Mouse (Mus musculus) limb, embryonic 15.5 days (tissue): Measurements from ENCODE around the gene Actb. TPM values are rescaled to one million over a fixed set of nuclear protein-coding genes. Genes with fewer than 3 reads are reported as not detected.

Source experiments
- ATAC-seq: fragments of 200-750 bp; cut with Nextera tagmentation; 2 replicates; pipeline ENCODE4 v1.8.0; 2017; ENCODE audit warnings: low read depth, moderate TSS enrichment; ENCODE audit not compliant: insufficient number of reproducible peaks, low FRiP score, low TSS enrichment
- H3K27ac ChIP-seq: fragments of 300-500 bp; sonication (generic); 2 replicates; pipeline ENCODE4 v1.5.1; 2015; ENCODE audit warnings: moderate library complexity, mild to moderate bottlenecking, inconsistent platforms
- H3K27me3 ChIP-seq: fragments of 300-500 bp; sonication (generic); 2 replicates; pipeline ENCODE4 v1.6.1; 2015; ENCODE audit warnings: inconsistent platforms
- H3K36me3 ChIP-seq: fragments of 300-500 bp; sonication (generic); 2 replicates; pipeline ENCODE4 v1.6.1; 2015; ENCODE audit warnings: inconsistent platforms
- H3K4me1 ChIP-seq: fragments of 300-500 bp; sonication (generic); 2 replicates; pipeline ENCODE4 v1.6.1; 2015; ENCODE audit warnings: inconsistent platforms
- H3K4me2 ChIP-seq: fragments of 300-500 bp; sonication (generic); 2 replicates; pipeline ENCODE4 v1.6.1; 2015; ENCODE audit warnings: mild to moderate bottlenecking, inconsistent platforms
- H3K4me3 ChIP-seq: fragments of 300-500 bp; sonication (generic); 2 replicates; pipeline ENCODE4 v1.5.1; 2015; ENCODE audit warnings: mild to moderate bottlenecking, inconsistent platforms
- H3K9ac ChIP-seq: fragments of 300-500 bp; sonication (generic); 2 replicates; pipeline ENCODE4 v1.6.1; 2015; ENCODE audit warnings: inconsistent platforms
- H3K9me3 ChIP-seq: fragments of 300-500 bp; sonication (generic); 2 replicates; pipeline ENCODE4 v1.6.1; 2016; ENCODE audit warnings: inconsistent platforms
- WGBS: fragments of 180-500 bp; shearing (Covaris S2); methylation state at CpG from one replicate; pipeline ENCODE4 v1.1.7; 2015; 5-methylcytosine and 5-hydroxymethylcytosine counted together
- polyA plus RNA-seq: library from polyadenylated mRNA; unstranded; fragments of >200 nt; fragmentation: Nextera tagmentation; extraction: Ambion mirVana; gene quantifications from 2 replicates; pipeline ENCODE4 v1.2.1, GENCODE M21; 2015

The Actb gene
- polyA plus RNA-seq, 1 experiment from 2014 or later: 13,671 TPM

GRCm38 (mm10) chr5:142880246-142880645 lies 26.3 kb downstream of the Actb start:
- Histone ChIP-seq H3K4me2 (no peak overlapping the region), H3K27ac (no peak overlapping the region), H3K4me1 (peaks cover 30% of the 10 kb centered on the region), H3K9me3 (no peaks in the 10 kb centered on the region), H3K36me3 (peaks cover 48% of the 10 kb centered on the region), H3K27me3 (no peaks in the 10 kb centered on the region), H3K9ac (no peak overlapping the region), H3K4me3 (no peak overlapping the region)
- ATAC-seq: no peak
- WGBS: 81% methylated on average over 6 of the region's 6 CpGs

DNA sequence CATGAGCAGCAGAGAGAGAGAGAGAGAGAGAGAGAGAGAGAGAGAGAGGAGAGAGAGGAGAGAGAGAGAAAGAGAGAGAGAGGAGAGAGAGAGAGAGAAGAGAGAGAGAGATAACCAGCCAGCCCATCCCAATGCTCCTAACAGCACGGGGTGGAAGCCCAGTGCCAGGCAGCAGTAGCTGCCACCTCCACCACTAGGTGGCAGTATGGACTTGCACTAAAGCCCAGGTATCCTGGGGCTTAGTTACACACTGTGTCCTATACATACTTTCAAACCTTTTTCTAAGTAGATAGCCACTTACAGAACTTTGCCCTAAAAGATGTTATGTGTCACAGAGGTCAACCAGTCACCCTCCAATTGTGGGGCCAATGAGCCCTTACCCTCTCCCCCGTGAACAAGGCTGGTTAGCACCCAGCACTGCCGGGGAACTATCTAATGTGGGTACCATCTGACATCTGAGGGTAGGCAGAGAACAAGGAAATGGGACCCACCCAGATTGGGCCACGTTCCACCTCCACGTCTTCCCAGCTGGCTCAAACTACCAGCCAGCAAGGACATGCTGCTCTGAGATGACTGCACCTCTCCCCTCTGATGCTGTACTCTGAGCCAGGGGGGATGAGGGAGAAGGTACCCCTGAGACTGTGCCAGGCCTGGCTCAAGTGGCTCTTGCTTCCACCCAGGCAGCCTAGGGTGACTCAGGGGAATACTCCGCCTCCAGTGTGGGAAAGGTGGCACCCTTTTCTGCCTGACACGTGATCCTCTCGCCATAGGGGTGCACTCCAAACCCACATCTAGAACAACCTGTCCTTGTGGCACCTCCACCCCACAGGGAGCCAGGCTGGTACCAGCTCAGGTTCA lies 27.0 kb downstream of the Actb start:
- no peak overlapping the region for H3K27ac ChIP-seq
- 59% methylated on average over 8 of the region's 8 CpGs for WGBS
- no peak overlapping the region for H3K9ac ChIP-seq
- no peaks in the 10 kb centered on the region for H3K27me3 ChIP-seq
- H3K4me1 ChIP-seq: peaks cover 36% of the 10 kb centered on the region
- no peaks in the 10 kb centered on the region for H3K9me3 ChIP-seq
- H3K4me3 ChIP-seq: no peak overlapping the region
- no peak for ATAC-seq
- H3K4me2 ChIP-seq: no peak overlapping the region
- H3K36me3 ChIP-seq: peaks cover 45% of the 10 kb centered on the region

DNA sequence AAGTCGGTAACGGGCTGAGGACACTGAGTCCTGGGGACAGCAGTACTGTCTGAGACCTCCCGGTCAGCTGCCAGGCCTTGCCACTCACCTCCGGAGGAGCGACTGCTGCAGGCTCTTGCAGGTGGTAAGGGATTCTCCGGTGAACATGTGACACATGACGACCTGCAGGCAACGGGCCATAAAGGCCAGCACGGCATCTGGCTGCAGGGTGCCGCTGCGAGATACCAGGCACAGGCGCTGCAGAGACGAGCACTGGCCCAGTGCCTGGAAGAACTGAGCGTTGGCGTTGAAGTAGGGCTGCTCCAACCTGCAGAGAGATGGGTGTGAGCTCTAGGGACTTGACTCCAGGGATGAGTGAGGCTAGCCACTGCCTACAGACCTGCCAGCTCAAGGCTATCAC lies 28.0 kb downstream of the Actb start:
- Histone ChIP-seq H3K4me1 (peaks cover 38% of the 10 kb centered on the region), H3K4me3 (no peak overlapping the region), H3K27me3 (no peaks in the 10 kb centered on the region), H3K36me3 (peaks cover 39% of the 10 kb centered on the region), H3K4me2 (no peak overlapping the region), H3K27ac (no peak overlapping the region), H3K9ac (no peak overlapping the region), H3K9me3 (no peaks in the 10 kb centered on the region)
- ATAC-seq: no peak
- WGBS: 77% methylated on average over 15 of the region's 15 CpGs

- H3K27ac ChIP-seq: 0 out of 2 replicates have a peak overlapping the region, but pooled peaks have one; percentile 2
- 0 out of 2 replicates have a peak, but pooled peaks have one; percentile 35 for ATAC-seq
- no peak overlapping the region for H3K9ac ChIP-seq
- 28% methylated on average over 11 of the region's 11 CpGs for WGBS
- H3K4me3 ChIP-seq: no peak overlapping the region
- no peak overlapping the region for H3K4me2 ChIP-seq
- H3K9me3 ChIP-seq: no peaks in the 10 kb centered on the region
- H3K27me3 ChIP-seq: no peaks in the 10 kb centered on the region
- peaks cover 38% of the 10 kb centered on the region for H3K4me1 ChIP-seq
- peaks cover 43% of the 10 kb centered on the region for H3K36me3 ChIP-seq
Observed at GRCm38 (mm10) chr5:142877337-142878280, 28.9 kb downstream of the Actb start.

DNA sequence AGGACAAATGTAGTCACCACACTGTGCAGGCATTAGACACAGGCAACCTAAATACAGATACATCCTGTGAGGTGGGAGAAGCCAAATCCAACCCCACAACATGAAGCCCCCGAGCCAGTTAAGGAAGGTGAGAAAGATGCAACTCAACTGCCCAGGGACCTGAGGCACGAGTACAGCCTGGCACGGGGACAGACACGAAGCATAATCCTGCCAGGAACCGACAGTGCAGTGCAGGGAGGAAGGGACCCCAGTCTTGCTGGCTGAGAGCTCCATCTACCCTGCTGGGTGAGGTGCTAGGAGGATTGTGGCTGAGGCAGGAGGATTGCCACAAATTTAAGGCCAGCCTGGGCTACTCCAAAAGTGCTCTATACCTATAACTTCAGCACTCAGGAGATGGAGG lies 29.7 kb downstream of the Actb start:
- Histone ChIP-seq H3K4me1 (peaks cover 38% of the 10 kb centered on the region), H3K4me2 (no peak overlapping the region), H3K9ac (no peak overlapping the region), H3K9me3 (no peaks in the 10 kb centered on the region), H3K4me3 (no peak overlapping the region), H3K27ac (no peak overlapping the region), H3K36me3 (peaks cover 47% of the 10 kb centered on the region), H3K27me3 (no peaks in the 10 kb centered on the region)
- 0 out of 2 replicates have a peak, but pooled peaks have one; percentile 5 for ATAC-seq
- 85% methylated on average over 5 of the region's 5 CpGs for WGBS

DNA sequence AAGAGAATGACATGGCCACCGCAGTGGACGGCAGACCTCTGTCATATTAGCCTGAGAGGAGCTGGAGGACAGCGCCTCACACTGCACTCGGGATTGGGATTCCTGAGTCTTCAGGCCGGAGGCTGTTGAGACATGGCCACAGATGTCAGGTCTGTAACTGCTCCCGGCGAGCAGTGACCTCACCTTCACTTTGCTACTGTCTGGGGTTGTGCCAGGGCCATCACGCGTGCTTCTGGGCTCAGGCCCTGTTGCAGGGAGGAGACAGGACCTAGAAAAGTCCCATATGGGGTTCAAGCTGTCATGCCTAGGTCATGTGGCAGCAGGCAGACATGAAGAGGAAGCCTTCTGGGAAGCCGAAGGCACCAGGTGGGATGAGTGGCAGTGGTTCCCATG lies 31.0 kb downstream of the Actb start:
- ATAC-seq: no peak
- Histone ChIP-seq H3K9me3 (no peaks in the 10 kb centered on the region), H3K4me3 (no peak overlapping the region), H3K4me1 (peaks cover 38% of the 10 kb centered on the region), H3K9ac (no peak overlapping the region), H3K4me2 (no peak overlapping the region), H3K27ac (no peak overlapping the region), H3K36me3 (peaks cover 57% of the 10 kb centered on the region), H3K27me3 (no peaks in the 10 kb centered on the region)
- WGBS: 88% methylated on average over 10 of the region's 10 CpGs

GRCm38 (mm10) chr5:142874791-142875512 lies 31.6 kb downstream of the Actb start:
- H3K9me3 ChIP-seq: no peaks in the 10 kb centered on the region
- 64% methylated on average over 13 of the region's 13 CpGs for WGBS
- no peak overlapping the region for H3K4me3 ChIP-seq
- H3K27me3 ChIP-seq: no peaks in the 10 kb centered on the region
- H3K4me1 ChIP-seq: peaks cover 35% of the 10 kb centered on the region
- no peak overlapping the region for H3K27ac ChIP-seq
- no peak overlapping the region for H3K9ac ChIP-seq
- H3K4me2 ChIP-seq: no peak overlapping the region
- peaks cover 57% of the 10 kb centered on the region for H3K36me3 ChIP-seq
- ATAC-seq: no peak

GRCm38 (mm10) chr5:142873718-142874117 lies 32.8 kb downstream of the Actb start:
- Histone ChIP-seq H3K36me3 (peaks cover 57% of the 10 kb centered on the region), H3K4me1 (peaks cover 39% of the 10 kb centered on the region), H3K27ac (no peak overlapping the region), H3K9me3 (no peaks in the 10 kb centered on the region), H3K4me3 (no peak overlapping the region), H3K4me2 (no peak overlapping the region), H3K9ac (no peak overlapping the region), H3K27me3 (no peaks in the 10 kb centered on the region)
- ATAC-seq: no peak
- 94% methylated on average over 7 of the region's 7 CpGs for WGBS

GRCm38 (mm10) chr5:142871765-142872164 lies 34.8 kb downstream of the Actb start:
- 63% methylated on average over 12 of the region's 12 CpGs for WGBS
- Histone ChIP-seq H3K4me2 (no peak overlapping the region), H3K4me1 (peaks cover 31% of the 10 kb centered on the region), H3K9me3 (no peaks in the 10 kb centered on the region), H3K27me3 (no peaks in the 10 kb centered on the region), H3K36me3 (peaks cover 52% of the 10 kb centered on the region), H3K27ac (no peak overlapping the region), H3K4me3 (no peak overlapping the region), H3K9ac (no peak overlapping the region)
- ATAC-seq: no peak

- H3K27ac ChIP-seq: peak overlapping the region; percentile 59
- 22% methylated on average over 13 of the region's 13 CpGs for WGBS
- ATAC-seq: no peak
- no peaks in the 10 kb centered on the region for H3K27me3 ChIP-seq
- H3K9ac ChIP-seq: no peak overlapping the region
- peaks cover 17% of the 10 kb centered on the region for H3K4me1 ChIP-seq
- no peak overlapping the region for H3K4me2 ChIP-seq
- H3K36me3 ChIP-seq: peaks cover 34% of the 10 kb centered on the region
- no peak overlapping the region for H3K4me3 ChIP-seq
- no peaks in the 10 kb centered on the region for H3K9me3 ChIP-seq
Observed at GRCm38 (mm10) chr5:142869463-142869862, 37.1 kb downstream of the Actb start.

GRCm38 (mm10) chr5:142857763-142858229 lies 48.8 kb downstream of the Actb start:
- Histone ChIP-seq H3K4me1 (peaks cover 10% of the 10 kb centered on the region), H3K9me3 (no peaks in the 10 kb centered on the region), H3K36me3 (no peaks in the 10 kb centered on the region), H3K9ac (no peak overlapping the region), H3K4me2 (no peak overlapping the region), H3K27me3 (no peaks in the 10 kb centered on the region), H3K27ac (no peak overlapping the region), H3K4me3 (no peak overlapping the region)
- no peak for ATAC-seq
- 39% methylated on average over 16 of the region's 16 CpGs for WGBS
